Mouse (Mus musculus): Measurements from ENCODE around the gene Rhbdl3.

Rhbdl3 gene

GRCm38 (mm10) chr11:80301316-80302045 is 769 bp downstream of the Rhbdl3 start:
- Histone ChIP-seq H3K27me3 (ENCODE audit: control insufficient read depth, insufficient read depth, low read length, poor library complexity, severe bottlenecking) (peaks cover 1% of the 10 kb centered on the region; the same call in 1 of the 2 replicates), H3K36me3 (ENCODE audit: control insufficient read depth, insufficient read depth, low read length, poor library complexity, severe bottlenecking) (no peaks in the 10 kb centered on the region)
- DNase-seq (ENCODE audit: low read depth, low spot score) = peak; percentile 38

DNA sequence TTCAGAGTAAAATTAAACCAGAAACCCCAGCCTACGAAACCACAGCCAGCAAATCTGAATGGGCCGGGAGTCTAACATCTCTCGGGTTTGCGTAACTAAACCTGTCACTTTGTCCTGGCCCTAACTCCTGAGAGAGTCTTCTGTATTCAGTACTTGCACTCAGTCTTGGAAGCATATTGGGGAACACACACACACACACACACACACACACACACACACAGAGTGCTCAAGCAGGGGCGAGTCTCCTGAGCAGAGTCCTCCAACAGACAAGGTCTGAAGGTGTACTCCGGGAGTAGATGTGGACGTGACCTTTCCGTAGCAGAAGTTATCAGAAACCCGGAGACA is 1.3 kb downstream of the Rhbdl3 start:
- H3K27me3 ChIP-seq (ENCODE audit: control insufficient read depth, insufficient read depth, low read length, poor library complexity, severe bottlenecking) = peaks cover 1% of the 10 kb centered on the region; the same call in 1 of the 2 replicates
- no peaks in the 10 kb centered on the region for H3K36me3 ChIP-seq (ENCODE audit: control insufficient read depth, insufficient read depth, low read length, poor library complexity, severe bottlenecking)
- DNase-seq (ENCODE audit: low read depth, low spot score) = peak; percentile 37

- H3K36me3 ChIP-seq (ENCODE audit: control insufficient read depth, insufficient read depth, low read length, poor library complexity, severe bottlenecking) = no peaks in the 10 kb centered on the region
- DNase-seq (ENCODE audit: low read depth, low spot score) = peak; percentile 80
- H3K27me3 ChIP-seq (ENCODE audit: control insufficient read depth, insufficient read depth, low read length, poor library complexity, severe bottlenecking) = peaks cover 1% of the 10 kb centered on the region; the same call in 1 of the 2 replicates
These were observed 1.8 kb downstream of the Rhbdl3 start for GRCm38 (mm10) chr11:80302536-80302935.

DNA sequence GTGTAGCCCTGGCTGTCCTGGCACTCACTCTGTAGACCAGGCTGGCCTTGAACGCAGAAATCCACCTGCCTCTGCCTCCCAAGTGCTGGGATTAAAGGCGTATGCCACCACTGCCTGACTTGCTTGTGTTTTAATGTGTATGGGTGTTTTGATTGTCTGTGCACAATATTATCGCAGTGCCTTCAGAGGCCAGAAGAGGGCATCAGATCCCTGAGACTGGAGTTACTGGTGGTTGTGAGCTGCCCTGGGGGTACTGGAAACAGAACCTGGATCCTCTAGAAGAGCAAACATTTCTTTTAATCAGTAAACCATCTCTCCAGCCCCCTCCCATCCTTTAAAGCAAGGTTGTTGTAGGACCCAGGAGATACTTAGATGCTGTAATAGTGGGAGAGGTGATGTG is 3.0 kb downstream of the Rhbdl3 start:
- peak; percentile 36 for DNase-seq (ENCODE audit: low read depth, low spot score)
- no peaks in the 10 kb centered on the region for H3K36me3 ChIP-seq (ENCODE audit: control insufficient read depth, insufficient read depth, low read length, poor library complexity, severe bottlenecking)
- H3K27me3 ChIP-seq (ENCODE audit: control insufficient read depth, insufficient read depth, low read length, poor library complexity, severe bottlenecking) = peaks cover 1% of the 10 kb centered on the region; the same call in 1 of the 2 replicates

DNA sequence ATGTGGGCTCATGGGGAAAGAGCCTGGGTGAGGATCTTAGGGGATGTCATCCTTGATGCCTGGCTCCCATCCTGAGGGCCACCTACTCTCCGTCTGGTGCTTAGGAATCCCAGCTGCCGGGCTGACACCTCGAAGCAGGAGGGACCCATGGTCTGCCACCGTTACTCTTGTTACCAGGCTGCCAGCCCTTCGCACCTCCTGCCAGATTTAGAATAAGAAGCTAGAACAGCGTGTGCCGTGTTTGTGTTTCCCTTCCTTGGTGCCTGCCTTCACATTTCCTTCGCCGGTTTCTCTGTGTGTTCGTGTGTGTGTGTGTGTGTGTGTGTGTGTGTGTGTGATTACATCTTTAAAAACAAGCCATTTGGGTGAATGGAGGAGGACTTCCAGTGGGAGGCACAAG is 4.1 kb downstream of the Rhbdl3 start:
- DNase-seq (ENCODE audit: low read depth, low spot score) = no peak
- Histone ChIP-seq H3K27me3 (ENCODE audit: control insufficient read depth, insufficient read depth, low read length, poor library complexity, severe bottlenecking) (peaks cover under 1% of the 10 kb centered on the region; the same call in 1 of the 2 replicates), H3K36me3 (ENCODE audit: control insufficient read depth, insufficient read depth, low read length, poor library complexity, severe bottlenecking) (no peaks in the 10 kb centered on the region)

DNA sequence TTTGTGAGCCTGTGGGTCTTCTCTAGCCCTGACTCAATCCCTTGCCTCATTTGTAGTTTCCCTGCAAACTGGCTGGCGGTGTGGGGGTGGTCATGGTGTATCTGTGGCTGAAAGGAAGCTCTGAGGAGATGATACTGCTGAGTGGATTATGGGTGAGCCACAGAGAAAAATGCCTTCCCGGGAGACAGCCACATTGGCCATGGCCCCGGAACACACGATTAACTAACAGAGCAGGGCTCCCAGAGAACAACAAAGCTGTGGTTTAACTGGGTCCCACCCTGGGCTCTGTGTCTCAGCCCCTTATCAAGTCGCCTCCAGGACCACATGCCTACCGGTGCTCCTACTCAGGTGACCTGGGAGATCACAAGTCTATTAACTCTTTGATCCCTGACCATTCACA is 7.8 kb downstream of the Rhbdl3 start:
- no peak for DNase-seq (ENCODE audit: low read depth, low spot score)
- H3K27me3 ChIP-seq (ENCODE audit: control insufficient read depth, insufficient read depth, low read length, poor library complexity, severe bottlenecking) = no peaks in the 10 kb centered on the region; the same call in 1 of the 2 replicates
- no peaks in the 10 kb centered on the region for H3K36me3 ChIP-seq (ENCODE audit: control insufficient read depth, insufficient read depth, low read length, poor library complexity, severe bottlenecking)

- DNase-seq (ENCODE audit: low read depth, low spot score) = no peak
- H3K36me3 ChIP-seq (ENCODE audit: control insufficient read depth, insufficient read depth, low read length, poor library complexity, severe bottlenecking) = no peaks in the 10 kb centered on the region
- no peaks in the 10 kb centered on the region; the same call in 1 of the 2 replicates for H3K27me3 ChIP-seq (ENCODE audit: control insufficient read depth, insufficient read depth, low read length, poor library complexity, severe bottlenecking)
These were observed 10.6 kb downstream of the Rhbdl3 start for GRCm38 (mm10) chr11:80311271-80311670.

DNA sequence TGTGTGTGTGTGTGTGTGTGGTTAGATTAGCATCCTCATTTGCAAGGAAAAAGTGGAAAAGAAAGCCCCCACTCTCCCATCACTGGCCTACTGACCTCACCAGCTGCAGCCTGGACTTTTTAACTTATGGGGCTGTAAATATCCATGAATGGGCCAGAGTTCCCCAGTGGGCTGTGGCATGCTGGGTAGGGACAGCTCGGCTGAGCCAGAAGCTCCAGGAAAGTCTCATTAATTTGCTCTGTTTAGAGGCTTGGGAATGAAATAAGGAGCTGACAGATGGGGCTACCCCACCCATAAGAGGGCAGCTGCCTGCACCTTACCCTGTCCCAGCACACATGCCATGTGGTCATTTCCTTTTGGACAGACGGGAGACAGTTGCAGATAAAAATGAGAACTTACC is 11.3 kb downstream of the Rhbdl3 start:
- H3K27me3 ChIP-seq (ENCODE audit: control insufficient read depth, insufficient read depth, low read length, poor library complexity, severe bottlenecking) = no peaks in the 10 kb centered on the region; the same call in 1 of the 2 replicates
- DNase-seq (ENCODE audit: low read depth, low spot score) = no peak
- no peaks in the 10 kb centered on the region for H3K36me3 ChIP-seq (ENCODE audit: control insufficient read depth, insufficient read depth, low read length, poor library complexity, severe bottlenecking)

GRCm38 (mm10) chr11:80312565-80312964 is 11.9 kb downstream of the Rhbdl3 start:
- Histone ChIP-seq H3K36me3 (ENCODE audit: control insufficient read depth, insufficient read depth, low read length, poor library complexity, severe bottlenecking) (no peaks in the 10 kb centered on the region), H3K27me3 (ENCODE audit: control insufficient read depth, insufficient read depth, low read length, poor library complexity, severe bottlenecking) (no peaks in the 10 kb centered on the region; the same call in 1 of the 2 replicates)
- no peak for DNase-seq (ENCODE audit: low read depth, low spot score)

DNA sequence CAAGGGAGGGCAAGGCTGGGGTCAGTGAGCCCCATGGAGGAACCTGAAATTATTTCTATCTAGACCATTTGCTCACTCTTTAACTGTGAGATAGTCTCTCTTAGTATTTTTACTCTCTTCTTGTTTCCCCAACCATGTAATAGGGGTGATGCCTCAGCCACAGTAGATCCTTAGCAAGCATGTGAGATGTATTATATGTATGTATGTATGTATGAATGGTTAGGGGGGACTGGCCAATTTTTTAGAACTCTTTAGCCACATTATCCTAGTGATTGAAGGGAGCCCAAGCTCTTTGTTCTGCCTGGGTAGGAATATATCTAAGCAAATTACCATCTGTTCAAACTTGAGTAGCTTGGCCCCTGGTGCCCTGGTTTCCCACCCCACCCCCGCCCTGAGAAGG is 12.8 kb downstream of the Rhbdl3 start:
- no peaks in the 10 kb centered on the region for H3K36me3 ChIP-seq (ENCODE audit: control insufficient read depth, insufficient read depth, low read length, poor library complexity, severe bottlenecking)
- no peaks in the 10 kb centered on the region; the same call in 1 of the 2 replicates for H3K27me3 ChIP-seq (ENCODE audit: control insufficient read depth, insufficient read depth, low read length, poor library complexity, severe bottlenecking)
- DNase-seq (ENCODE audit: low read depth, low spot score) = no peak

- H3K27me3 ChIP-seq (ENCODE audit: control insufficient read depth, insufficient read depth, low read length, poor library complexity, severe bottlenecking) = no peaks in the 10 kb centered on the region; the same call in 1 of the 2 replicates
- DNase-seq (ENCODE audit: low read depth, low spot score) = no peak
These were observed 13.2 kb downstream of the Rhbdl3 start for GRCm38 (mm10) chr11:80313944-80314343.

DNA sequence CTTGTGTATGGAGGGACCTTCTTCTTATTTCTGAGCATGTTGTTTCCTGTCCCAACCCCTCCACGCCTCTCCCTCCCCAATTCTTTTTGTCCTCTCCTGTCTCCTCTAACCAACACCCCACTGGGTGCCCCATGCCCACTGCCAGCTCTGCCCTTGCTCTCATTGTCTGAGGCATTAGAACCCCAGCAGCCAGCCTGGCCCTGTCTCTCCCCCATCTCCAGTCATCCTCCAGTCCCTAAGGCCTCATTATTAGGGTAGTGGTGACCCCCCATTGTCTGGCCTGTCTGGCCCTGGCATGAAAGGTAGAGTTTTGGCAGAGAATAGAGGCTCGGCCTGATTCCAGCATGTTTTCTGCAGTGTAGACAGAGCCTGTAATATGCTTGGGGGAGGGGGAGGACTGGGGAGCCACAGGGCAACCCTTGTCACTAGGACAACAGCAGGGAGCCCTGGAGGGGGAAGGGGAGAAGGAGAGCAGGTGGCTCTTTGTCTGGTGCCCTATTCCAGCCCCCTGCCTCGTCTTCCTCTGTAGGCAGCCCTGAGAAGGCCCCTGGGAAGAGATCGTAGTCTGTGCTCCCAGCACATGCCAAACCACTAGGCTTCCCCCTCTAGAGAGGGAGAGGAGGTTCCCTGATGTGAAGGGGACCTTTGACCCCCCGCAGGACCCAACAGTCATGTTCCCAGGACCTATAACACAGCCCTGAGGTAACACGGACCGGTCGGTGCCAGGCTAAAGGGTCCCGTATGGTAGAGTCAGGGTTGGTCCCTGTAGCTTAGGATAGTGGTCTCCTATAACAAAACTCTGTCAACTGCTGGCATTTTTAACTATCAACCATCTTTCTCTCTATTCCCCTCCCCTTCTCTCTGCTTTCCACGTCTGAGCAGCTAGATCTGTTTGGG is 15.3 kb downstream of the Rhbdl3 start:
- H3K27me3 ChIP-seq (ENCODE audit: control insufficient read depth, insufficient read depth, low read length, poor library complexity, severe bottlenecking) = no peaks in the 10 kb centered on the region; the same call in 1 of the 2 replicates
- no peak for DNase-seq (ENCODE audit: low read depth, low spot score)

More at GRCm38 (mm10) chr11:80313944-80314343, 13.2 kb downstream of the Rhbdl3 start:
- no peaks in the 10 kb centered on the region for H3K36me3 ChIP-seq (ENCODE audit: control insufficient read depth, insufficient read depth, low read length, poor library complexity, severe bottlenecking)

DNA sequence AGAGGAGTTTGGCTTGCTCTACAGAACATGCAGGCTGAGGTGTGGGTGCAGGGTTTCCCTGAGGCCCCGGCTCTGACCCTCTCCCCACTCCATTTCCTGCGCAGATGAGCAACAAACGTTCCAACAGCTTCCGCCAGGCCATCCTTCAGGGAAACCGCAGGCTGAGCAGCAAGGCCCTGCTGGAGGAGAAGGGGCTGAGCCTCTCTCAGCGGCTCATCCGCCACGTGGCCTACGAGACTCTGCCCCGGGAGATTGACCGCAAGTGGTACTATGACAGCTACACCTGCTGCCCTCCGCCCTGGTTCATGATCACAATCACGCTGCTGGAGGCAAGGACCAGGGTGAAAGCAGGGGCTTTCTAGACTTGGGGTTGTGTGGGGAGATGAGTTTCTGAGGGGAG is 22.5 kb downstream of the Rhbdl3 start:
- DNase-seq (ENCODE audit: low read depth, low spot score) = no peak
- no peaks in the 10 kb centered on the region for H3K27me3 ChIP-seq (ENCODE audit: control insufficient read depth, insufficient read depth, low read length, poor library complexity, severe bottlenecking)

More for the DNA sequence above, 15.3 kb downstream of the Rhbdl3 start:
- no peaks in the 10 kb centered on the region for H3K36me3 ChIP-seq (ENCODE audit: control insufficient read depth, insufficient read depth, low read length, poor library complexity, severe bottlenecking)

GRCm38 (mm10) chr11:80324636-80325035 is 23.9 kb downstream of the Rhbdl3 start:
- H3K36me3 ChIP-seq (ENCODE audit: control insufficient read depth, insufficient read depth, low read length, poor library complexity, severe bottlenecking) = no peaks in the 10 kb centered on the region
- H3K27me3 ChIP-seq (ENCODE audit: control insufficient read depth, insufficient read depth, low read length, poor library complexity, severe bottlenecking) = no peaks in the 10 kb centered on the region

More for the DNA sequence above, 22.5 kb downstream of the Rhbdl3 start:
- no peaks in the 10 kb centered on the region for H3K36me3 ChIP-seq (ENCODE audit: control insufficient read depth, insufficient read depth, low read length, poor library complexity, severe bottlenecking)

More at GRCm38 (mm10) chr11:80324636-80325035, 23.9 kb downstream of the Rhbdl3 start:
- DNase-seq (ENCODE audit: low read depth, low spot score) = no peak

Data from splenic B cell, adult 2 months (primary cell).